Mouse (Mus musculus): ENCODE data around the gene Mycl. TPM values are rescaled to one million over a fixed set of nuclear protein-coding genes. Genes with fewer than 3 reads are reported as not detected.

The Mycl gene
- polyA plus RNA-seq, 1 experiment: 0.44 TPM

GRCm38 (mm10) chr4:122971191-122971590 lies 24.3 kb upstream of the Mycl start:
- Histone ChIP-seq H3K27ac (ENCODE audit: control insufficient read depth, insufficient read depth, low read depth, low read length) (no peak overlapping the region), H3K36me3 (ENCODE audit: control insufficient read depth, insufficient read depth, low read length) (no peaks in the 10 kb centered on the region), H3K4me3 (ENCODE audit: control insufficient read depth, low read depth, low read length) (no peak overlapping the region), H3K27me3 (ENCODE audit: control insufficient read depth, insufficient read depth, low read length) (no peaks in the 10 kb centered on the region), H3K4me1 (ENCODE audit: control insufficient read depth, insufficient read depth, low read length) (no peaks in the 10 kb centered on the region)
- TF ChIP-seq CTCF (IDR thresholded peaks at IDR 0.05; ENCODE audit: control insufficient read depth, insufficient read depth, insufficient replicate concordance, low read depth, low read length) (no peak), POLR2A (IDR thresholded peaks at IDR 0.05; ENCODE audit: control insufficient read depth, low read depth, low read length) (no peak)

- H3K27me3 ChIP-seq (ENCODE audit: control insufficient read depth, insufficient read depth, low read length): no peaks in the 10 kb centered on the region
- TF ChIP-seq CTCF (IDR thresholded peaks at IDR 0.05; ENCODE audit: control insufficient read depth, insufficient read depth, insufficient replicate concordance, low read depth, low read length) (no peak), POLR2A (IDR thresholded peaks at IDR 0.05; ENCODE audit: control insufficient read depth, low read depth, low read length) (no peak)
Measured at GRCm38 (mm10) chr4:122971646-122972045, 23.8 kb upstream of the Mycl start.

GRCm38 (mm10) chr4:122972056-122972455 lies 23.4 kb upstream of the Mycl start:
- H3K4me3 ChIP-seq (ENCODE audit: control insufficient read depth, low read depth, low read length): no peak overlapping the region
- no peak overlapping the region for H3K27ac ChIP-seq (ENCODE audit: control insufficient read depth, insufficient read depth, low read depth, low read length)
- H3K4me1 ChIP-seq (ENCODE audit: control insufficient read depth, insufficient read depth, low read length): no peaks in the 10 kb centered on the region
- no peaks in the 10 kb centered on the region for H3K36me3 ChIP-seq (ENCODE audit: control insufficient read depth, insufficient read depth, low read length)
- no peaks in the 10 kb centered on the region for H3K27me3 ChIP-seq (ENCODE audit: control insufficient read depth, insufficient read depth, low read length)
- TF ChIP-seq CTCF (IDR thresholded peaks at IDR 0.05; ENCODE audit: control insufficient read depth, insufficient read depth, insufficient replicate concordance, low read depth, low read length) (no peak), POLR2A (IDR thresholded peaks at IDR 0.05; ENCODE audit: control insufficient read depth, low read depth, low read length) (no peak)

More at GRCm38 (mm10) chr4:122971646-122972045, 23.8 kb upstream of the Mycl start:
- H3K27ac ChIP-seq (ENCODE audit: control insufficient read depth, insufficient read depth, low read depth, low read length): no peak overlapping the region
- H3K4me1 ChIP-seq (ENCODE audit: control insufficient read depth, insufficient read depth, low read length): no peaks in the 10 kb centered on the region
- no peaks in the 10 kb centered on the region for H3K36me3 ChIP-seq (ENCODE audit: control insufficient read depth, insufficient read depth, low read length)
- no peak overlapping the region for H3K4me3 ChIP-seq (ENCODE audit: control insufficient read depth, low read depth, low read length)

GRCm38 (mm10) chr4:122974976-122975520 lies 20.4 kb upstream of the Mycl start:
- TF ChIP-seq CTCF (IDR thresholded peaks at IDR 0.05; ENCODE audit: control insufficient read depth, insufficient read depth, insufficient replicate concordance, low read depth, low read length) (no peak), POLR2A (IDR thresholded peaks at IDR 0.05; ENCODE audit: control insufficient read depth, low read depth, low read length) (no peak)
- Histone ChIP-seq H3K27me3 (ENCODE audit: control insufficient read depth, insufficient read depth, low read length) (no peaks in the 10 kb centered on the region), H3K36me3 (ENCODE audit: control insufficient read depth, insufficient read depth, low read length) (no peaks in the 10 kb centered on the region), H3K4me3 (ENCODE audit: control insufficient read depth, low read depth, low read length) (no peak overlapping the region), H3K4me1 (ENCODE audit: control insufficient read depth, insufficient read depth, low read length) (no peaks in the 10 kb centered on the region), H3K27ac (ENCODE audit: control insufficient read depth, insufficient read depth, low read depth, low read length) (no peak overlapping the region)

GRCm38 (mm10) chr4:122976885-122977284 lies 18.6 kb upstream of the Mycl start:
- TF ChIP-seq CTCF (IDR thresholded peaks at IDR 0.05; ENCODE audit: control insufficient read depth, insufficient read depth, insufficient replicate concordance, low read depth, low read length) (no peak), POLR2A (IDR thresholded peaks at IDR 0.05; ENCODE audit: control insufficient read depth, low read depth, low read length) (no peak)
- H3K27ac ChIP-seq (ENCODE audit: control insufficient read depth, insufficient read depth, low read depth, low read length): no peak overlapping the region
- H3K4me1 ChIP-seq (ENCODE audit: control insufficient read depth, insufficient read depth, low read length): no peaks in the 10 kb centered on the region
- no peaks in the 10 kb centered on the region for H3K27me3 ChIP-seq (ENCODE audit: control insufficient read depth, insufficient read depth, low read length)
- H3K36me3 ChIP-seq (ENCODE audit: control insufficient read depth, insufficient read depth, low read length): no peaks in the 10 kb centered on the region
- H3K4me3 ChIP-seq (ENCODE audit: control insufficient read depth, low read depth, low read length): no peak overlapping the region

GRCm38 (mm10) chr4:122978850-122979249 lies 16.6 kb upstream of the Mycl start:
- H3K27me3 ChIP-seq (ENCODE audit: control insufficient read depth, insufficient read depth, low read length): no peaks in the 10 kb centered on the region
- no peaks in the 10 kb centered on the region for H3K4me1 ChIP-seq (ENCODE audit: control insufficient read depth, insufficient read depth, low read length)
- H3K4me3 ChIP-seq (ENCODE audit: control insufficient read depth, low read depth, low read length): no peak overlapping the region
- no peaks in the 10 kb centered on the region for H3K36me3 ChIP-seq (ENCODE audit: control insufficient read depth, insufficient read depth, low read length)
- no peak overlapping the region for H3K27ac ChIP-seq (ENCODE audit: control insufficient read depth, insufficient read depth, low read depth, low read length)
- TF ChIP-seq CTCF (IDR thresholded peaks at IDR 0.05; ENCODE audit: control insufficient read depth, insufficient read depth, insufficient replicate concordance, low read depth, low read length) (no peak), POLR2A (IDR thresholded peaks at IDR 0.05; ENCODE audit: control insufficient read depth, low read depth, low read length) (no peak)

GRCm38 (mm10) chr4:122979826-122980225 lies 15.6 kb upstream of the Mycl start:
- H3K27me3 ChIP-seq (ENCODE audit: control insufficient read depth, insufficient read depth, low read length): no peaks in the 10 kb centered on the region
- no peak overlapping the region for H3K4me3 ChIP-seq (ENCODE audit: control insufficient read depth, low read depth, low read length)
- H3K36me3 ChIP-seq (ENCODE audit: control insufficient read depth, insufficient read depth, low read length): no peaks in the 10 kb centered on the region
- H3K27ac ChIP-seq (ENCODE audit: control insufficient read depth, insufficient read depth, low read depth, low read length): no peak overlapping the region
- no peaks in the 10 kb centered on the region for H3K4me1 ChIP-seq (ENCODE audit: control insufficient read depth, insufficient read depth, low read length)
- TF ChIP-seq POLR2A (IDR thresholded peaks at IDR 0.05; ENCODE audit: control insufficient read depth, low read depth, low read length): no peak
- no peak for TF ChIP-seq CTCF (IDR thresholded peaks at IDR 0.05; ENCODE audit: control insufficient read depth, insufficient read depth, insufficient replicate concordance, low read depth, low read length)

GRCm38 (mm10) chr4:122980684-122981083 lies 14.8 kb upstream of the Mycl start:
- Histone ChIP-seq H3K36me3 (ENCODE audit: control insufficient read depth, insufficient read depth, low read length) (no peaks in the 10 kb centered on the region), H3K4me3 (ENCODE audit: control insufficient read depth, low read depth, low read length) (no peak overlapping the region), H3K27ac (ENCODE audit: control insufficient read depth, insufficient read depth, low read depth, low read length) (no peak overlapping the region), H3K27me3 (ENCODE audit: control insufficient read depth, insufficient read depth, low read length) (no peaks in the 10 kb centered on the region), H3K4me1 (ENCODE audit: control insufficient read depth, insufficient read depth, low read length) (no peaks in the 10 kb centered on the region)
- TF ChIP-seq POLR2A (IDR thresholded peaks at IDR 0.05; ENCODE audit: control insufficient read depth, low read depth, low read length) (no peak), CTCF (IDR thresholded peaks at IDR 0.05; ENCODE audit: control insufficient read depth, insufficient read depth, insufficient replicate concordance, low read depth, low read length) (no peak)

Data from testis, adult 2 months (tissue).